Mouse (Mus musculus) liver, postnatal 0 days (tissue): ENCODE results near the gene Nup107.

Experiments used
- CTCF ChIP-seq: sonication (generic); IDR thresholded peaks from 2 replicates; pipeline ENCODE4 v1.5.1; 2016; ENCODE audit warnings: antibody characterized with exemption, low read depth
- EP300 ChIP-seq: IDR thresholded peaks from 2 replicates; pipeline ENCODE4 v1.6.1; 2016; ENCODE audit warnings: antibody characterized with exemption, low read depth, mild to moderate bottlenecking

GRCm38 (mm10) chr10:117707114-117707838 lies 85.2 kb downstream of the Nup107 start:
- TF ChIP-seq CTCF (no peak), EP300 (no peak)
